Mouse (Mus musculus) erythroblast, embryonic 14.5 days (primary cell): ENCODE measurements around the gene Pex11a. TPM values are rescaled to one million over a fixed set of nuclear protein-coding genes. Genes with fewer than 3 reads are reported as not detected.
A peak's percentile ranks its signal among the peaks of the same experiment; 100 is the strongest.

Source experiments
- H3K27me3 ChIP-seq: 2 replicates; pipeline ENCODE4 v1.6.1; 2012; ENCODE audit warnings: inconsistent platforms; ENCODE audit not compliant: control insufficient read depth
- H3K36me3 ChIP-seq: 2 replicates; pipeline ENCODE4 v1.6.1; 2012; ENCODE audit warnings: mild to moderate bottlenecking, inconsistent platforms; ENCODE audit not compliant: control insufficient read depth
- H3K4me1 ChIP-seq: 2 replicates; pipeline ENCODE4 v1.6.1; 2012; ENCODE audit warnings: inconsistent platforms; ENCODE audit not compliant: control insufficient read depth
- H3K4me3 ChIP-seq: replicated peaks from 2 replicates; pipeline ENCODE3; 2012; ENCODE audit warnings: moderate library complexity, mild to moderate bottlenecking, inconsistent platforms
- H3K9me3 ChIP-seq: 2 replicates; pipeline ENCODE4 v1.6.1; 2012; ENCODE audit warnings: low read length, inconsistent platforms, mixed read lengths; ENCODE audit not compliant: control insufficient read depth
- GATA1 ChIP-seq: IDR thresholded peaks from 2 replicates; pipeline ENCODE4 v1.6.1; 2012; ENCODE audit warnings: low read length, inconsistent platforms, mixed read lengths
- TAL1 ChIP-seq: IDR thresholded peaks from 3 replicates; pipeline ENCODE4 v1.6.1; 2012; ENCODE audit warnings: low read length, inconsistent platforms, mixed read lengths
- polyA plus RNA-seq: library from polyadenylated mRNA; stranded (reverse); fragments of >175 nt; gene quantifications from 2 replicates; pipeline ENCODE4 v1.2.3, GENCODE M21; 2012

Gene Pex11a
- polyA plus RNA-seq, 1 experiment, result not detected

DNA sequence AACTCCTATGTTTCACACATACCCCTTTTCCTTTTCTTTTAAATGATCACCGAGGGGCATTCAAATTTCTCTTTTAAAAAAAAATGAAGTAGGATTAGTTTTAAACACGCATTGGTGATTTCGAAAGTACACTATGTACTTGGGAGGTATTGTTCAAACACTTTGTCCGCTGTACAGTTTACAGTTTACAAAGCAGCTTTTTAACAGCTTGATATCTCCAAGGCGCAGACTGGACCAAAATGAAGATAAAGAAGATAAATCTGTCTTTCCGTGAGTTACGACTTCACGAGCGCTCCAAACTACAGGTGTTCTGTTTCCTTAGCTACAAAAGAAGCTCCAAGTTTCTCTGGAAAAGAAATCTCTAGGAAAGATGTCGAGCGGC lies 663 bp downstream of the Pex11a start:
- no peaks in the 10 kb centered on the region for H3K36me3 ChIP-seq
- no peaks in the 10 kb centered on the region for H3K9me3 ChIP-seq
- H3K27me3 ChIP-seq, result no peaks in the 10 kb centered on the region
- TF ChIP-seq GATA1, result no peak
- no peak for TF ChIP-seq TAL1
- H3K4me1 ChIP-seq, result peaks cover 10% of the 10 kb centered on the region
- H3K4me3 ChIP-seq, result peak overlapping the region; percentile 66

DNA sequence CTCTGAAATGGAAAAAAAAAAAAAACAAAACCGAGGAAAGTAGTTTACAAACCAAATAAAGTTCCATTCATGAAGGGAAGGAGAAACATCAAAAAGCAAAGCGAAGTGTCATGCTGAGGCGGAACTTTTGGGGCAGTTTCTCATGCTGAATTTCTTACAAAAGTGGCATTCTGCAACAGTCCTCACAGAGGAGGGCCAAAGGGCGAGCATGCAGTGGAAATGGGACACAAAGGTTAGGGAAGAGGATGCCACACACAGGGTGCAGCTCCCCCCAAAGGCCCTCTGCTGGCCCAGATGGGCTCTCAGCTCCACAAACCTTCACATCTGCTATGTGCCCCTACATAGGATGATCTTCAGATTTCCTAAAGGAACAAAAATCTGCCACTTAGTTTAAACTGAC lies 2.7 kb downstream of the Pex11a start:
- Histone ChIP-seq H3K36me3 (no peaks in the 10 kb centered on the region; the same call in 1 of the 2 replicates), H3K4me3 (no peak overlapping the region)
- no peak for TF ChIP-seq GATA1
- TF ChIP-seq TAL1, result no peak

GRCm38 (mm10) chr7:79738913-79739312 lies 4.0 kb downstream of the Pex11a start:
- Histone ChIP-seq H3K27me3 (no peaks in the 10 kb centered on the region), H3K4me1 (peaks cover 10% of the 10 kb centered on the region), H3K36me3 (no peaks in the 10 kb centered on the region; the same call in 1 of the 2 replicates), H3K4me3 (no peak overlapping the region), H3K9me3 (no peaks in the 10 kb centered on the region)
- no peak for TF ChIP-seq GATA1

More for the DNA sequence above, 2.7 kb downstream of the Pex11a start:
- peaks cover 10% of the 10 kb centered on the region for H3K4me1 ChIP-seq
- H3K27me3 ChIP-seq, result no peaks in the 10 kb centered on the region
- no peaks in the 10 kb centered on the region for H3K9me3 ChIP-seq

GRCm38 (mm10) chr7:79736511-79736910 lies 6.4 kb downstream of the Pex11a start:
- Histone ChIP-seq H3K36me3 (no peaks in the 10 kb centered on the region; the same call in 1 of the 2 replicates), H3K4me1 (no peaks in the 10 kb centered on the region), H3K9me3 (no peaks in the 10 kb centered on the region), H3K27me3 (peaks cover 2% of the 10 kb centered on the region; the same call in 1 of the 2 replicates), H3K4me3 (no peak overlapping the region)
- no peak for TF ChIP-seq TAL1
- no peak for TF ChIP-seq GATA1

DNA sequence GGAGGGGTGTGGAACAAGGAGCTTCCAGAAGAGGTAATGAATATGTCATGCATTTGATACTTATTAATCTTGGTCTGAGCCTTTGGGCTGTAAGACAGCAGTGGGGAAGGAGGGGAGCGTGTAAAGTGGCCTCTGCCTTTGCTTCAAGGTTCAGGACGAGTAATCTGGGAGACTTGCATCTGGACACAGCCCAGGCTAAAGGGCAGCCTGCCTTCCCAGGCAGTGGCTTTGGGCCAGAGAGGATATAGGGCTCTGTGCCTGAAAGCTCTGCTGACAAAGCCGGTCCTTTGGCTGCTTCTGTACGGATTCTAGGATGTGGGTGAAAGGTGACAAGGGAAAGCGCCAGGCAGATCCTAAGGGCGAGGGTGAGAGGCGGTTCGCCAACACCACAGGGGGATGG lies 8.4 kb downstream of the Pex11a start:
- Histone ChIP-seq H3K27me3 (peaks cover 3% of the 10 kb centered on the region; the same call in 1 of the 2 replicates), H3K9me3 (no peaks in the 10 kb centered on the region), H3K4me3 (no peak overlapping the region), H3K4me1 (no peaks in the 10 kb centered on the region), H3K36me3 (no peaks in the 10 kb centered on the region; the same call in 1 of the 2 replicates)
- no peak for TF ChIP-seq TAL1
- no peak for TF ChIP-seq GATA1

DNA sequence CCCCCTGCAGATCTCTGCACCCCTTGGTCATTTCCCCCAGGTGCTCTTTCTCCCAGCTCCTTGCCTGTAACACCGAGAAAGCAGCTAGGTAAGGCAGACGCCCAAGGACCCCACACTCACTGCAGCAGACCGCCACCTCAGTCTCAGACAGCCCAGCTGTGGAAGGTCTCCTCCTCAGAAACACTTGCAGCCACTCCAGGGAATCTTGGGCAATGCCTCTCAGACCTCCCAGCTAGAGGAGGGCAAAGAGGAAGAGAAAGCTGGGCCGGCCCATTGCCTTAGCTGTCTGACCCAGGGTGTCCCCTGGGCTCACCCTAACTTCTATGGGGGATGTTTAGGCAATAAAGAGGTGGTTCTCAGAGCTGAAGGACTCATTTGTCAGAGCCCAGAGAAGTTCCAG lies 10.3 kb downstream of the Pex11a start, which contains the start of gene Plin1:
TSS of gene Plin1 (minus strand) at position 282 of the 400 bp plus-strand sequence.
- Histone ChIP-seq H3K4me3 (no peak within 1 kb of the TSS), H3K27me3 (peaks cover 3% of the 10 kb centered on the region; the same call in 1 of the 2 replicates), H3K36me3 (no peaks in the 10 kb centered on the region; the same call in 1 of the 2 replicates), H3K4me1 (no peaks in the 10 kb centered on the region), H3K9me3 (no peaks in the 10 kb centered on the region)
- TF ChIP-seq GATA1, result no peak
- no peak for TF ChIP-seq TAL1

GRCm38 (mm10) chr7:79731438-79731837 lies 11.5 kb downstream of the Pex11a start:
- no peak for TF ChIP-seq TAL1
- TF ChIP-seq GATA1, result no peak
- Histone ChIP-seq H3K36me3 (no peaks in the 10 kb centered on the region), H3K9me3 (no peaks in the 10 kb centered on the region), H3K27me3 (peaks cover 3% of the 10 kb centered on the region; the same call in 1 of the 2 replicates), H3K4me1 (no peaks in the 10 kb centered on the region), H3K4me3 (no peak overlapping the region)

DNA sequence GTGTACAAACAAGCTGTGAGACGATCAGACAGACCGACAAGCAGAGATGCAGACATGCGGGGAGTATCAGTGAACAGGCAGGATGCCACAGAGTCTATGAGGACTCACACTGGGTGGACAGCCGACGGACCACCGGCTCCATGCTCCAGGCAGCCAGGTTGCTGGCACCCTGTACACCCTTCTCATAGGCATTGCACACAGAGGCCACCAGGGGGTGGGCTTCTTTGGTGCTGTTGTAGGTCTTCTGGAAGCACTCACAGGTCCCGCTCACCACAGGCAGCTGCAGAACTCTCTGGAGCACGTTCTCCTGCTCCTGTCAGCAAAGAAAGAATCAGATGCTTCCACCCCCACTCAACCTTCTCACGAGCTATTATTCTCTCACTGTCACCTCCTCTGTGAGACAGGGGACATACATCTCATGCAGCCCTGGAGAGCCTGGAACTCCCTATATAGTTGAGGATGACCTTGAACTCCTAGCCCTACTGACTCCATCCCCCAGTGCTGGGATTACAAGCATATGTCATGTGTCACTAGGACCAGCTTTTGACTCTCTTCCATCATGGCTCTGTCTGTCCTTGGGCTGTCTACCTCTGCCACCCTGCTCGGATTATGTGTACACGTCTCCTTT lies 13.1 kb downstream of the Pex11a start:
- peaks cover 3% of the 10 kb centered on the region; the same call in 1 of the 2 replicates for H3K27me3 ChIP-seq
- H3K4me3 ChIP-seq, result no peak overlapping the region
- H3K4me1 ChIP-seq, result no peaks in the 10 kb centered on the region
- H3K9me3 ChIP-seq, result no peaks in the 10 kb centered on the region
- TF ChIP-seq TAL1 (no peak), GATA1 (no peak)
- H3K36me3 ChIP-seq, result no peaks in the 10 kb centered on the region

DNA sequence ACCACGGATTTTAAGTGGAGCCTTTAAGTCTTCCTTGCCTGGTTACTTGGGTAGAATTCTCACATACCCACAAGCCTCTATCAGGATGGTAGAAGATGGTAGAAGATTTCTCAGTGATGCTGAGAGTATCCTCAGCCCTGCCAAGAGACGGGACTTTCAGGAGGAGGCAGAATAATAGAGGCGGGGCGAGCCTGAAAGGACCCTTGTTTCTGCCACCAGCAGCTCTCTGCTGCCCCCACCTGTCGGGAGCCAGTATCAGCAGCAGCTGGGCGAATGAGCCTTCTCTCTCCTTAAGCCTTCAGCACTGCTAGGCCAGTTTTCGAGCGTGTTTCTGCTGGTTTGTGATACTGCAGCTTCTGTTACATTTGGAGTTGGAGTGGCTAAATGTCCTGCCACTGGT lies 13.8 kb downstream of the Pex11a start:
- Histone ChIP-seq H3K36me3 (no peaks in the 10 kb centered on the region), H3K27me3 (peaks cover 3% of the 10 kb centered on the region; the same call in 1 of the 2 replicates), H3K4me1 (no peaks in the 10 kb centered on the region), H3K4me3 (no peak overlapping the region), H3K9me3 (no peaks in the 10 kb centered on the region)
- no peak for TF ChIP-seq TAL1
